Mouse (Mus musculus) NIH3T3 (cell line): ENCODE results near the gene Hspa13.

ENCODE experiments used
- DNase-seq: peaks from one replicate; pipeline ENCODE4 v3.0.0-alpha.2; 2012; ENCODE audit warnings: low read depth

The Hspa13 gene

GRCm38 (mm10) chr16:75766388-75767249 lies at the start of gene Hspa13:
Gene Hspa13 (minus strand): TSS chr16:75767104.
- DNase-seq = peak; percentile 97

GRCm38 (mm10) chr16:75779271-75779670 lies 12.4 kb upstream of the Hspa13 start:
- DNase-seq = peak; percentile 33

- no peak for DNase-seq
Observed at GRCm38 (mm10) chr16:75773222-75773621, 6.3 kb upstream of the Hspa13 start.

- DNase-seq = no peak
Observed at GRCm38 (mm10) chr16:75767250-75768002, 522 bp upstream of the Hspa13 start.

DNA sequence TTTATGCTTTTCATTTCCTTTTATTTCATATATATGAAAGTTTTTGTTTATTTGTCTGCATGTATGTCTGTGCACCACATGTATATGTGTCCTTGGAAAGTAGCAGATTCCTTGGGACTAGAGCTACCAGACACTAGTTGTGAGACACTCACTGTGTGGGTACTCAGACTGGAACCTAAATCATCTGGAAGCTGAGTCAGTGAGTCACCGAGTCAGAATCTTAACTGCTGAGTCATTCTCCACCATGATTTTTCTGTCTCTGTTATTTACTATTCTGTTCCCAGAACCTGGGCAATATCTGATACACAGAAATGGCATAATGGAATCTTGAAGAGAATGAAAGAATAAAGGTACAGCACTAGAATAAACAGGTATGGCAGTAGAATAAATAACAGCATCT lies 14.0 kb downstream of the Hspa13 start:
- DNase-seq = peak; percentile 65

- no peak for DNase-seq
Observed at GRCm38 (mm10) chr16:75750103-75750502, 16.8 kb downstream of the Hspa13 start.

GRCm38 (mm10) chr16:75748926-75749325 lies 18.0 kb downstream of the Hspa13 start:
- no peak for DNase-seq

- DNase-seq = no peak
Observed at GRCm38 (mm10) chr16:75744014-75744413, 22.9 kb downstream of the Hspa13 start.

GRCm38 (mm10) chr16:75717405-75718173 lies 49.3 kb downstream of the Hspa13 start:
- DNase-seq = no peak

DNA sequence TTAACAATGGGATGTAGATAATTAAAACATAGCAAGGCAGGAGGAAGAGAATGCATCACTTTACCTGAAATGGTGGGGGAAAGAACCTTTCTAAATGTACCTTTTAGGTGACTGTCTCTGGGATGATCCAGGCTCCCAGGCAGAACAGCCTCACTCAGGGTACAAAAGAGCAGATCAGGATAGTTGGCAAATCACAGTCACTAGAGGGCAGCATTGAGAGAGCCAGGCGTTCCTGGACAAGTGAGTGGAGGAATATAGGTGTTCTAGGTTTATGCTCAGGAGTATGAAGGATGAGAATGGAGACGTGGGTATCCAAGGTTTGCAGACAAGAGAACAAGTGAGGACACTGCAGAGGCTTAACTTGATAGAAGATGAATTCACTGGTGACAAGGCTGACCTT lies 70.7 kb downstream of the Hspa13 start:
- DNase-seq = peak; percentile 68
